Mouse (Mus musculus): ENCODE measurements around the gene Atp11c. TPM values are rescaled to one million over a fixed set of nuclear protein-coding genes. Genes with fewer than 3 reads are reported as not detected.

Gene Atp11c
- total and polyA plus RNA-seq, 3 experiments, result 10.6 to 12.9 TPM; not detected in 1

DNA sequence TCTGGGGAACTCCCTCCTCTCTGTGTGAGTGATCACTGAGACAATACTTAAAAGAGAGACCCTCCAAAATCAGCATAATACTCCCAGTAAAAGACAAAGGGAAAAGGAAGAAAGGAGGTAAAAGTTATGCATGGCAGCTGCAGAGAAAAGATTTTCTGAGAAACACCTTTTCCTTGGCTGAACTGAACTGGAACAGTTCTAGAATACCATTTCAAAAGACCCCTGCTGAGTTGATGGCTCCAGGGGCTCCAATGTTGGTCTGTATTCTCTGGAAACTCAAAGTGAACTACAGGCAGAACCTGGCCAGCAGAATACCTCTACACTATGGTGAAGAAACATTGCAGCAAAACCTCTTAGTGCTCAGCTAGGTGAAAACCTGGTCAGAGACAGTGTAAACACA lies 337.2 kb downstream of the Atp11c start:
- H3K27ac ChIP-seq (ENCODE audit: control insufficient read depth, low read depth, low read length), result no peak overlapping the region
- no peaks in the 10 kb centered on the region for H3K27me3 ChIP-seq (ENCODE audit: control insufficient read depth in 1 of 2, insufficient read depth in 2 of 2, low read length in 2 of 2)
- no peak for TF ChIP-seq MEF2A (IDR thresholded peaks at IDR 0.05; ENCODE audit: extremely low read depth, insufficient replicate concordance, low read depth, low read length, poor library complexity, severe bottlenecking)
- TF ChIP-seq ZMIZ1 (IDR thresholded peaks at IDR 0.05; ENCODE audit: low read depth, low read length), result no peak
- no peak for TF ChIP-seq GATA1 (IDR thresholded peaks at IDR 0.05; ENCODE audit: low read depth, low read length)
- TF ChIP-seq NELFE (IDR thresholded peaks at IDR 0.05; ENCODE audit: low read depth, low read length), result no peak
- no peak for TF ChIP-seq MAFK (IDR thresholded peaks at IDR 0.05; ENCODE audit: borderline replicate concordance, low read depth, low read length)
- TF ChIP-seq POLR2A (IDR thresholded peaks at IDR 0.05; ENCODE audit: control insufficient read depth in 1 of 2, insufficient read depth in 1 of 2, low read depth in 1 of 2, low read length in 2 of 2, poor library complexity in 1 of 2), result no peak
- TF ChIP-seq RAD21 (IDR thresholded peaks at IDR 0.05; ENCODE audit: low read depth, low read length), result no peak
- TF ChIP-seq HCFC1 (IDR thresholded peaks at IDR 0.05; ENCODE audit: low read depth, low read length), result no peak
- no peak for TF ChIP-seq CHD1 (IDR thresholded peaks at IDR 0.05; ENCODE audit: low read depth, low read length)
- no peak for TF ChIP-seq TBP (IDR thresholded peaks at IDR 0.05; ENCODE audit: low read depth, low read length)
- TF ChIP-seq UBTF (IDR thresholded peaks at IDR 0.05; ENCODE audit: borderline replicate concordance, insufficient read depth, low read depth, low read length), result no peak
- TF ChIP-seq EP300 (IDR thresholded peaks at IDR 0.05; ENCODE audit: low read depth in 1 of 2, low read length in 2 of 2), result no peak
- TF ChIP-seq TCF12 (IDR thresholded peaks at IDR 0.05; ENCODE audit: low read depth, low read length), result no peak
- TF ChIP-seq USF1 (IDR thresholded peaks at IDR 0.05; ENCODE audit: low read depth, low read length), result no peak
- TF ChIP-seq MAZ (IDR thresholded peaks at IDR 0.05; ENCODE audit: low read depth, low read length), result no peak
- no peak for TF ChIP-seq USF2 (IDR thresholded peaks at IDR 0.05; ENCODE audit: borderline replicate concordance in 1 of 2, insufficient read depth in 1 of 2, low read depth in 1 of 2, low read length in 2 of 2)
- no peak for TF ChIP-seq MXI1 (IDR thresholded peaks at IDR 0.05; ENCODE audit: low read depth, low read length)
- no peak for DNase-seq (ENCODE audit: low read depth, low spot score)
- H3K36me3 ChIP-seq (ENCODE audit: control insufficient read depth in 1 of 2, insufficient read depth in 2 of 2, low read length in 2 of 2), result no peaks in the 10 kb centered on the region
- no peaks in the 10 kb centered on the region for H3K9me3 ChIP-seq (replicated peaks; ENCODE audit: insufficient read depth, low read length)
- H3K79me2 ChIP-seq (ENCODE audit: control insufficient read depth, insufficient read depth, low read length, poor library complexity), result no peaks in the 10 kb centered on the region
- no peak overlapping the region for H3K9ac ChIP-seq (ENCODE audit: control insufficient read depth, low read depth, low read length, poor library complexity, severe bottlenecking)
- H3K4me1 ChIP-seq (ENCODE audit: control insufficient read depth in 1 of 2, insufficient read depth in 2 of 2, low read length in 2 of 2), result no peaks in the 10 kb centered on the region
- H3K4me3 ChIP-seq (ENCODE audit: control insufficient read depth in 1 of 2, insufficient read depth in 1 of 2, low read depth in 2 of 2, low read length in 2 of 2), result no peak overlapping the region

GRCm38 (mm10) chrX:60187726-60188125 lies 404.8 kb downstream of the Atp11c start:
- Histone ChIP-seq H3K9me3 (replicated peaks; ENCODE audit: insufficient read depth, low read length) (no peaks in the 10 kb centered on the region), H3K4me3 (ENCODE audit: control insufficient read depth in 1 of 2, insufficient read depth in 1 of 2, low read depth in 2 of 2, low read length in 2 of 2) (no peak overlapping the region), H3K27me3 (ENCODE audit: control insufficient read depth in 1 of 2, insufficient read depth in 2 of 2, low read length in 2 of 2) (no peaks in the 10 kb centered on the region), H3K79me2 (ENCODE audit: control insufficient read depth, insufficient read depth, low read length, poor library complexity) (no peaks in the 10 kb centered on the region), H3K4me1 (ENCODE audit: control insufficient read depth in 1 of 2, insufficient read depth in 2 of 2, low read length in 2 of 2) (no peaks in the 10 kb centered on the region), H3K36me3 (ENCODE audit: control insufficient read depth in 1 of 2, insufficient read depth in 2 of 2, low read length in 2 of 2) (no peaks in the 10 kb centered on the region), H3K27ac (ENCODE audit: control insufficient read depth, low read depth, low read length) (no peak overlapping the region), H3K9ac (ENCODE audit: control insufficient read depth, low read depth, low read length, poor library complexity, severe bottlenecking) (no peak overlapping the region)
- no peak for DNase-seq (ENCODE audit: low read depth, low spot score)
- no peak for TF ChIP-seq ZKSCAN1 (IDR thresholded peaks at IDR 0.05; ENCODE audit: low read depth, low read length)
- no peak for TF ChIP-seq RCOR1 (IDR thresholded peaks at IDR 0.05; ENCODE audit: low read depth, low read length)
- TF ChIP-seq HCFC1 (IDR thresholded peaks at IDR 0.05; ENCODE audit: low read depth, low read length), result no peak

Data from MEL (cell line).